15 mouse cellular contexts compared by ENCODE assay signal in genomic region chr3:142196142-142196541, GRCm38 (mm10). TPM values are rescaled to one million over a fixed set of nuclear protein-coding genes. Genes with fewer than 3 reads are reported as not detected.
DNase-seq lines count a peak whose midpoint lies in the region; ATAC-seq and TF ChIP-seq lines count a peak whose summit lies in the region.
"Had no signal": no experiment of that assay in that cellular context is flagged by ENCODE, and none has a peak within 500 bp of the region (broad histone marks: within the 10 kb centered on the region; RNA-seq: fewer than 3 reads in every experiment).

No protein-coding gene starts in this region.

- ATAC-seq in CD4-positive, CD25-positive, alpha-beta regulatory T cell, adult 4 months: no peak
- ATAC-seq in forebrain, postnatal 0 days: no peak

- no peaks in the 10 kb centered on the region for H3K27me3 ChIP-seq in forebrain, postnatal 0 days (ENCODE audit: insufficient read depth, low read length)
- H3K27me3 ChIP-seq: liver, embryonic 15.5 days; neural tube, embryonic 12.5 days; stomach, embryonic 15.5 days had no signal

- H3K4me1 ChIP-seq in forebrain, postnatal 0 days (ENCODE audit: insufficient read depth): no peaks in the 10 kb centered on the region
- H3K4me1 ChIP-seq: embryonic facial prominence, embryonic 13.5 days; forebrain, embryonic 10.5 days; liver, embryonic 15.5 days; neural tube, embryonic 12.5 days; stomach, embryonic 15.5 days had no signal

- no peak for TF ChIP-seq CTCF in forebrain, postnatal 0 days (IDR thresholded peaks at IDR 0.05; ENCODE audit: low read depth)

- H3K4me3 ChIP-seq in forebrain, postnatal 0 days (ENCODE audit: low read depth, low read length): no peak overlapping the region
- H3K4me3 ChIP-seq: embryonic facial prominence, embryonic 13.5 days; forebrain, embryonic 10.5 days; liver, embryonic 15.5 days; neural tube, embryonic 12.5 days; stomach, embryonic 15.5 days had no signal

- H3K27ac ChIP-seq in forebrain, postnatal 0 days (ENCODE audit: low read depth, low read length): no peak overlapping the region
- H3K27ac ChIP-seq: embryonic facial prominence, embryonic 13.5 days; forebrain, embryonic 10.5 days; liver, embryonic 15.5 days; neural tube, embryonic 12.5 days; stomach, embryonic 15.5 days had no signal

- H3K9ac ChIP-seq in forebrain, postnatal 0 days: no peak overlapping the region
- H3K9ac ChIP-seq: embryonic facial prominence, embryonic 13.5 days; liver, embryonic 15.5 days; neural tube, embryonic 12.5 days; stomach, embryonic 15.5 days had no signal

- WGBS in forebrain, postnatal 0 days: 89% methylated on average over 8 of the region's 8 CpGs

- H3K9me3 ChIP-seq in forebrain, postnatal 0 days (ENCODE audit: low read length): no peaks in the 10 kb centered on the region
- H3K9me3 ChIP-seq: neural tube, embryonic 12.5 days; stomach, embryonic 15.5 days had no signal

- peak; percentile 7 for DNase-seq in CD4-positive, CD25-positive, alpha-beta regulatory T cell, adult 2 months (ENCODE audit: low read depth, low spot score)
- DNase-seq in kidney, postnatal 4 days: peak; percentile 16 to 18
- no peak for DNase-seq in kidney, adult 8-10 months
- DNase-seq in 3T3-L1 (ENCODE audit: low read depth, low spot score) (peak; percentile 9), R1 (ENCODE audit: low read depth, low spot score) (peak; percentile 66)
- no peak for DNase-seq in cerebellum, postnatal 36 days
- DNase-seq in forebrain, postnatal 0 days: no peak
- DNase-seq: adrenal gland, postnatal 14 days; cerebellum, postnatal 25 days had no signal

- no peak overlapping the region for H3K4me2 ChIP-seq in forebrain, postnatal 0 days (ENCODE audit: low read depth)
- H3K4me2 ChIP-seq: embryonic facial prominence, embryonic 13.5 days; liver, embryonic 15.5 days; neural tube, embryonic 12.5 days; stomach, embryonic 15.5 days had no signal

- H3K36me3 ChIP-seq in forebrain, postnatal 0 days (ENCODE audit: insufficient read depth): no peaks in the 10 kb centered on the region
- H3K36me3 ChIP-seq: embryonic facial prominence, embryonic 13.5 days; forebrain, embryonic 10.5 days; liver, embryonic 15.5 days; neural tube, embryonic 12.5 days; stomach, embryonic 15.5 days had no signal

RNA-seq across cellular contexts. Expression of gene Bmpr1b, which starts 26.9 kb away (rescaled TPM):
- not detected for polyA plus RNA-seq in CD4-positive, CD25-positive, alpha-beta regulatory T cell, adult 4 months (2017; shearing (Covaris generic))
- total RNA-seq in forebrain, postnatal 0 days (2014; rRNA removed): 7.4 and 9.3 TPM in 2 replicates
- 2.4 and 3.0 TPM in 2 replicates for polyA plus RNA-seq in forebrain, postnatal 0 days (2015; fragmentation: Nextera tagmentation; extraction: Ambion mirVana)

Comparison
In these comparisons a context has a peak if more than half of its experiments do, and no peak if none do; other contexts are left out.
1. DNase-seq: peak in CD4-positive, CD25-positive, alpha-beta regulatory T cell, adult 2 months (single experiment), kidney, postnatal 4 days (2 of 2), 3T3-L1 (single experiment) and R1 (single experiment); none in kidney, adult 8-10 months (0 of 2), cerebellum, postnatal 36 days (0 of 2) and forebrain, postnatal 0 days (single experiment).